Mouse (Mus musculus) liver, embryonic 16.5 days (tissue): ENCODE measurements around the gene Mcidas. TPM values are rescaled to one million over a fixed set of nuclear protein-coding genes. Genes with fewer than 3 reads are reported as not detected.

Experiments used
- ATAC-seq: fragments of 200-750 bp; cut with Nextera tagmentation; 2 replicates; pipeline ENCODE4 v1.8.0; 2017; ENCODE audit warnings: low read depth, mild to moderate bottlenecking, moderate number of reproducible peaks, moderate library complexity
- H3K27ac ChIP-seq: fragments of 300-500 bp; sonication (generic); 2 replicates; pipeline ENCODE4 v1.5.1; 2014; ENCODE audit warnings: mild to moderate bottlenecking, low read length
- H3K27me3 ChIP-seq: fragments of 300-500 bp; sonication (generic); 2 replicates; pipeline ENCODE4 v1.6.1; 2014; ENCODE audit warnings: low read depth, low read length, mixed read lengths; ENCODE audit not compliant: control insufficient read depth, insufficient read depth
- H3K36me3 ChIP-seq: fragments of 300-500 bp; sonication (generic); 2 replicates; pipeline ENCODE4 v1.6.1; 2014; ENCODE audit warnings: mild to moderate bottlenecking; ENCODE audit not compliant: control insufficient read depth, insufficient read depth
- H3K4me1 ChIP-seq: fragments of 300-500 bp; sonication (generic); 2 replicates; pipeline ENCODE4 v1.6.1; 2014; ENCODE audit warnings: low read depth, low read length, mixed read lengths; ENCODE audit not compliant: control insufficient read depth
- H3K4me2 ChIP-seq: fragments of 300-500 bp; sonication (generic); 2 replicates; pipeline ENCODE4 v1.6.1; 2014; ENCODE audit warnings: low read depth, low read length, mixed read lengths
- H3K4me3 ChIP-seq: fragments of 300-500 bp; sonication (generic); 2 replicates; pipeline ENCODE4 v1.5.1; 2014; ENCODE audit warnings: low read depth, mild to moderate bottlenecking, low read length
- H3K9ac ChIP-seq: fragments of 300-500 bp; sonication (generic); 2 replicates; pipeline ENCODE4 v1.6.1; 2014; ENCODE audit warnings: low read depth, low read length
- H3K9me3 ChIP-seq: fragments of 300-500 bp; sonication (generic); replicated peaks from 2 replicates; pipeline ENCODE4 v1.6.1; 2016; ENCODE audit warnings: low read length; ENCODE audit not compliant: control insufficient read depth
- WGBS: fragments of 180-500 bp; shearing (Covaris S2); extraction: QIAGEN DNeasy Blood & Tissue Kit; methylation state at CpG from one replicate; pipeline ENCODE4 v1.1.7; 2014; ENCODE audit not compliant: insufficient replicate concordance; 5-methylcytosine and 5-hydroxymethylcytosine counted together
- polyA plus RNA-seq: library from polyadenylated mRNA; unstranded; fragments of >200 nt; fragmentation: Nextera tagmentation; extraction: Ambion mirVana; gene quantifications from 2 replicates; pipeline ENCODE4 v1.2.1, GENCODE M21; 2015

The Mcidas gene
- polyA plus RNA-seq, 1 experiment from 2014 or later, result not detected

- ATAC-seq, result no peak
- 2% methylated on average over 17 of the region's 17 CpGs for WGBS
These were observed 7.1 kb upstream of the Mcidas start for GRCm38 (mm10) chr13:112986451-112986950.

DNA sequence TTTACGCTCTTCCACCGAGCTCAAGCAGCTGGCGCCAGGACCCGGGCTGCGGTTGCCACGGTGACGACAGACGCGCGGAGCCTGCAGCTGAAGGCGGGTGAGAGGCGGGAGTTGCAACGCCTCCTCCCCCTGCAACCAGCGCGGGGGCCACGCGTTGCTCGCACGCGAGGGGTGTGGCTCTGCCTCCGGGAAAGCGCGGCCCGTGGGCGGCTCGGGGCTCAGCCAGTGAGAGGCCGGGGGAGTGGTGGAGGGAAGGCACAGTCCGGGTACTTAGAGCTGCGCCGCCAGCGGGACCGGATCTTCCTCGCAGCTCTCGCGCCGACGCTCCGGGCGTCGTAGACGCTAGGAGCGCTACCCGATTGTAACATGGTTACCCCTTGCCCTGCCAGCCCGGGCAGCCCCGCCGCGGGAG lies 6.1 kb upstream of the Mcidas start, which contains the start of gene Ccno:
Gene Ccno (plus strand): TSS at position 271 of the 412 bp plus-strand sequence.
- WGBS, result under 1% methylated on average over 47 of the region's 47 CpGs
- ATAC-seq, result peak; percentile 96
- H3K9ac ChIP-seq, result peak within 1 kb of the TSS; percentile 41; the same call in 1 of the 2 replicates
- peak within 1 kb of the TSS; percentile 59 for H3K4me3 ChIP-seq
- peak within 1 kb of the TSS; percentile 81 for H3K4me2 ChIP-seq
- H3K27me3 ChIP-seq, result peaks cover 74% of the 10 kb centered on the region
- H3K36me3 ChIP-seq, result no peaks in the 10 kb centered on the region
- no peaks in the 10 kb centered on the region for H3K9me3 ChIP-seq
- H3K27ac ChIP-seq, result no peak within 1 kb of the TSS
- peaks cover 3% of the 10 kb centered on the region for H3K4me1 ChIP-seq

More at GRCm38 (mm10) chr13:112986451-112986950, 7.1 kb upstream of the Mcidas start:
- no peaks in the 10 kb centered on the region for H3K9me3 ChIP-seq
- no peak overlapping the region for H3K4me2 ChIP-seq
- peaks cover 71% of the 10 kb centered on the region for H3K27me3 ChIP-seq
- H3K4me1 ChIP-seq, result peaks cover 3% of the 10 kb centered on the region
- no peak overlapping the region for H3K27ac ChIP-seq
- H3K9ac ChIP-seq, result no peak overlapping the region
- no peaks in the 10 kb centered on the region for H3K36me3 ChIP-seq
- no peak overlapping the region for H3K4me3 ChIP-seq

DNA sequence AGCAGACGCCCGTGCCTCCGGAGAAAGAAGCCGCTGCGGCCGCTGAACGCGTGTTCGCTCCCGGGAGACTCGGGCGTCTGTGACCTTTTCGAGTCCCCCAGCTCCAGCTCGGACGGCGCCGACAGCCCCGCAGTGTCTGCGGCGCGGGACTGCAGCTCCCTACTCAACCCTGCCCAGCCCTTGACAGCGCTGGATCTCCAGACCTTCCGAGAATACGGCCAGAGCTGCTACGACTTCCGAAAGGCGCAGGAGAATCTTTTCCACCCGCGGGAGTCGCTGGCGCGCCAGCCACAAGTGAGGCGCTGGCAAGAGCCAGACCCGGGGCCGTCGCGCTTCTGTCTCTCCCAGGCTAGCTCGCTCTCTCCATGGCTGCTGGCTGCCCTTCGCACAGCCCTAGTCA lies 5.7 kb upstream of the Mcidas start:
- peak overlapping the region; percentile 81 for H3K4me2 ChIP-seq
- H3K27me3 ChIP-seq, result peaks cover 78% of the 10 kb centered on the region
- peak overlapping the region; percentile 59 for H3K4me3 ChIP-seq
- WGBS, result under 1% methylated on average over 39 of the region's 39 CpGs
- H3K27ac ChIP-seq, result no peak overlapping the region
- peak overlapping the region; percentile 41; the same call in 1 of the 2 replicates for H3K9ac ChIP-seq
- peaks cover 3% of the 10 kb centered on the region for H3K4me1 ChIP-seq
- no peaks in the 10 kb centered on the region for H3K36me3 ChIP-seq
- no peaks in the 10 kb centered on the region for H3K9me3 ChIP-seq
- ATAC-seq, result no peak; the same call in 1 of the 2 replicates

GRCm38 (mm10) chr13:112988866-112989265 lies 4.8 kb upstream of the Mcidas start:
- H3K9ac ChIP-seq, result no peak overlapping the region
- no peak overlapping the region for H3K27ac ChIP-seq
- H3K4me2 ChIP-seq, result peak overlapping the region; percentile 81
- H3K27me3 ChIP-seq, result peaks cover 87% of the 10 kb centered on the region
- no peak for ATAC-seq
- no peaks in the 10 kb centered on the region for H3K9me3 ChIP-seq
- WGBS, result 1% methylated on average over 19 of the region's 19 CpGs
- H3K4me3 ChIP-seq, result peak overlapping the region; percentile 59
- no peaks in the 10 kb centered on the region for H3K36me3 ChIP-seq
- H3K4me1 ChIP-seq, result peaks cover 8% of the 10 kb centered on the region

GRCm38 (mm10) chr13:112989541-112989940 lies 4.1 kb upstream of the Mcidas start:
- 4% methylated on average over 23 of the region's 23 CpGs for WGBS
- Histone ChIP-seq H3K9ac (no peak overlapping the region), H3K27me3 (peaks cover 88% of the 10 kb centered on the region), H3K27ac (no peak overlapping the region), H3K4me3 (peak overlapping the region; percentile 15; the same call in 1 of the 2 replicates), H3K4me1 (peaks cover 11% of the 10 kb centered on the region), H3K4me2 (0 out of 2 replicates have a peak overlapping the region, but pooled peaks have one; percentile 6), H3K36me3 (no peaks in the 10 kb centered on the region), H3K9me3 (no peaks in the 10 kb centered on the region)
- no peak for ATAC-seq

GRCm38 (mm10) chr13:112990346-112990745 lies 3.3 kb upstream of the Mcidas start:
- Histone ChIP-seq H3K4me2 (no peak overlapping the region), H3K36me3 (no peaks in the 10 kb centered on the region), H3K4me1 (peaks cover 11% of the 10 kb centered on the region), H3K27ac (no peak overlapping the region), H3K27me3 (peaks cover 93% of the 10 kb centered on the region), H3K9ac (no peak overlapping the region), H3K9me3 (no peaks in the 10 kb centered on the region), H3K4me3 (no peak overlapping the region)
- ATAC-seq, result no peak
- 5% methylated on average over 4 of the region's 4 CpGs for WGBS

DNA sequence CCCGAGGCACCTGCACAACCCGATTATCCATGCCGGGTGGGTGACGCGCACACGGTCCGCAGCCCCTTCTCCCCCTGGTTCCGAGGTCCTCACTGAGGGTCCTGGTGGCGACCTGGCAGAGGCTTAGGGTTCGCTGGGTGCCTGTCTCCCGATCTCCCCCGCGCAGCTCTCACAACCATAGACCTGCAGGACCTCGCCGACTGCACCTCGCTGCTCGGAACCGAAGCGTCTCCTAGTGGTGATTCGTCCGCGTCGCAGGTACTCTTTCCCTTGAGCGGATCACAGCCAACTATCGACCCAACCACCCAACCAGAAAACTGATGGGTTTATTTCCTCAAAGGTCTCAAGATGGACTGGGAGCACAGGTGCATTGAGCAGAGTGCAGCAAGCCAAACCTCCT lies 546 bp downstream of the Mcidas start:
- Histone ChIP-seq H3K4me3 (peak overlapping the region; percentile 46), H3K36me3 (no peaks in the 10 kb centered on the region), H3K9me3 (no peaks in the 10 kb centered on the region), H3K9ac (no peak overlapping the region), H3K27me3 (peaks cover 91% of the 10 kb centered on the region), H3K4me1 (peaks cover 8% of the 10 kb centered on the region), H3K27ac (no peak overlapping the region), H3K4me2 (peak overlapping the region; percentile 58)
- under 1% methylated on average over 25 of the region's 25 CpGs for WGBS
- ATAC-seq, result 0 out of 2 replicates have a peak, but pooled peaks have one; percentile 45

DNA sequence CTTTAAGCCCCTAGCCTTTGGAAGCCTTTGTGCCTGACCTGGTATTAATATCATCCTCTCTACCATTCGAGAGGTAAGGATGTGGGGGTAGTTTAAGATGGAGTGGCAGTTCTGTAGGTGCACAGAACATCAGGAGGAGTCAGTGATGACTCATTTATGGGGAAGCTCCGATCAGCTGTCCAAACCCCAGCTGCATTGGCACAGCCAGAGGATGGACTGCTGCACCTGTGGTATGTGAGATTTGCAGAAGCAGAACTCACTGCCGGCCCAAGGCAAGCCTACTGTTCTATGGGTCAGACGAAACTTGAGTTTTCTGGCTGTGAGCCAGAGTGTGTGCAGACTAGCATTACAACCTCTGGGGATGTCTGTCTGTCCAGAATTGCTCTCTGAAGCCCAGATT lies 2.8 kb downstream of the Mcidas start:
- no peaks in the 10 kb centered on the region for H3K36me3 ChIP-seq
- peaks cover 8% of the 10 kb centered on the region for H3K4me1 ChIP-seq
- peaks cover 84% of the 10 kb centered on the region for H3K27me3 ChIP-seq
- no peak overlapping the region for H3K4me2 ChIP-seq
- no peak overlapping the region for H3K27ac ChIP-seq
- WGBS, result 30% methylated on average over 4 of the region's 4 CpGs
- no peaks in the 10 kb centered on the region for H3K9me3 ChIP-seq
- no peak overlapping the region for H3K4me3 ChIP-seq
- no peak overlapping the region for H3K9ac ChIP-seq
- no peak for ATAC-seq

GRCm38 (mm10) chr13:112997369-112997768 lies 3.7 kb downstream of the Mcidas start:
- peaks cover 79% of the 10 kb centered on the region for H3K27me3 ChIP-seq
- 53% methylated on average over 6 of the region's 6 CpGs for WGBS
- no peak overlapping the region for H3K27ac ChIP-seq

More at GRCm38 (mm10) chr13:112997369-112997768, 3.7 kb downstream of the Mcidas start:
- H3K4me3 ChIP-seq, result no peak overlapping the region
- H3K9me3 ChIP-seq, result no peaks in the 10 kb centered on the region
- peaks cover 8% of the 10 kb centered on the region for H3K4me1 ChIP-seq
- H3K9ac ChIP-seq, result no peak overlapping the region
- no peaks in the 10 kb centered on the region for H3K36me3 ChIP-seq
- no peak overlapping the region for H3K4me2 ChIP-seq
- ATAC-seq, result no peak
